Mouse (Mus musculus): ENCODE results near the gene Tbrg4. TPM values are rescaled to one million over a fixed set of nuclear protein-coding genes. Genes with fewer than 3 reads are reported as not detected.
A peak's percentile ranks its signal among the peaks of the same experiment; 100 is the strongest.

The Tbrg4 gene
- total RNA-seq, 1 experiment from 2014 or later: 85.1 TPM

DNA sequence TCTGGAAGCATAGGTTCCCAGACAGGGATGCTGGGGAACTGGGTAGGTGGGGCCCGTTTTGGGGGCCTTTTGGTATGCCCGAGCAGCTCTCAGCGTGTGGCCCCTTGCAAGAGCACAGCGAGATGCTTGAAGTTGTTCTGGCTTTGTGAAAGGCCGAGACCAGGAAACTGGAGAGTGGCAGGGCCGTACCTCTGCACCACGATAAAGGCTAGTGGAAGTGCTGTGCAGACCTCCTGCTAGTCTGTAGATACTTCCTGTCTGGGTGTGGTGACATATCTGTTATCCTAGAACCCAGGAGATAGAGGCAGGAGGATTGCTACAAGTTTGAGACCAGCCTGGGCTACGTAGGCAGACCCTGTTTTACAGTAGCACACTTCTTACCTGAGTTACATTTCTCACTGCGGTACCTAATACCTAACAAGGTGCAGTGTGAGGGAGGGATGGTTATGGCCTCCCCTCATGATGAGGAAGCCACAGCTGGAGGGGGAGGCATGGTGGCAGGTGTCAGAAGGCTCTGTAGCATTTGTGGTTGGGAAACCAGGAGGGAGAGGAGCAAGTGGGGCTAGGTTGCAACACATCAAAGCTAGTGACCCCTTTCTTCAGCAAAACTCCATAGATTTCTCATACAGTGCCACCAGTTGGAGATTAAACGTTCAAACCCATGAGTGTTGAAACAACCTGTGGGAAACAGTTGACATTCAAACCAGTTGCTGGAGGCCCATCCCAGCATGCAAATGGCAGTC lies 34.8 kb downstream of the Tbrg4 start:
- no peak for DNase-seq

DNA sequence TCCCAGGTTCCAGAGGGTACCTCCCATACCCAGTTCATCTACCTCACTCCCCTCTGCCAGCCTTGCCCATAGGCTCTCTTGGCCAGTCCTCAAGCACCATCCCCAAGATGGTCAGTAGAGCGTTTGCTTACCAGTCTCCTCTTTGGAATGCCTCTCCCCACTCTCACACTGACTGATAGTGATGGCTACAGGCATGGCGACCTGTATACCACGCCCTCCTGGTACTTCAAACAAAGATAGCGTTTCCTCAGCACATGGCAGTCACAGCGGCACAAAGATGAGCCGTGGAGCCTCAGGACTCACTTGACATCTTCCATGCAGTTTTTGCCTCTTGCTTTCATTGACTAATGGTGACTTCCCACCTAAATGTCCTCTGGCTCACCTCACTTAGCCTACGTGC lies 36.0 kb downstream of the Tbrg4 start:
- no peak for DNase-seq

DNA sequence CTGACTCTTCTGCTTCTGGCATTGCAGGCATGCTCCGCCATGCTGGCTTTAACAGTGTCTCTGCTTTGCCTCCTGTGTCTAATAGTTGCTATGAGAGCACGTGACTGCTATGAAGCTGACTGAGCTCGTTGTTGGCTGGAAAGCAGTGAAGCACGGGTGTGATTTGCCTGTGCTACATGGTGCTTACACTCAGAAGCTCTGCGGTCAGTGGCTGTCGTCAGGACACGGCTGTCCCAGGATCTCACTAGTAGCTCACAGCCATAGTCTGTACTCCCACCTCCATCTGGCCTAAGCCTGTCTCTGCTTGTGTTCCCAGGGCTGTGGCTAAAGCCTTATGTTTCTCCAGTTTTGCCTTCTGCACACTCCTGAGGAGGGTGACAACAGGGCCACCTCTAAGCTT lies 37.6 kb downstream of the Tbrg4 start:
- no peak for DNase-seq

DNA sequence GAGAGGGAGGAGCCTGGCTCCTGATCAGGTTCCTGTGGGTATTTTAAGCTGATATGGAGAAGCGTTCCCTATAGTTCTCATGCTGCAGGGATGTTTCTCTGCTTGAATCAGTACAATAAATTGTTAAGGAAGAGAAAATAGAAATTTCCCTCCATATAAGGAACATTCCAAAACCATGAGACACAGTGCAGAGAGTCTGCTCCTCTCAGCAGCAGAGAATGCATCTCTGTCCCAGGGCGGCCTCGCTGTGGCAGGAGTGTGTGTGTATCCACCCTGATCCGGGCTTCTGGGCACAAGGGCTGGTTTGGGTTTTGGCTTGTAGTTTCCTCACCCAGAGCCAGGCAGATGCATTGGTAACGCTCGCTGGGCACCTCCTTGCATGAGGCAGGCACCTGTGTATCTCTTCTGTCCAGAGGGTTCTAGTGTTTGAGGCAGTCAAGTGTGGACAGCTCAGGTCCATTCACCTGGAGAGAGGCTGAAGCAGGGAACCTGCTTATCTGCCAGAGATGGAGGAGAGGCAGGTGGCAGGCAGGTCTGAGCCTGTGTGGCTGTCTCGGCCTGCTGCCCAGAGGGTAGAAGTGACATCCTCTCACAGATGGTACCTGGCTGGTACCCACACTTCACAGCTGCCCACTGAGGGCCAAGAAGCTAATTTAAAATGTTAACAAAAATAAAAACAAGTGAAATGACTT lies 38.5 kb downstream of the Tbrg4 start:
- no peak for DNase-seq

DNA sequence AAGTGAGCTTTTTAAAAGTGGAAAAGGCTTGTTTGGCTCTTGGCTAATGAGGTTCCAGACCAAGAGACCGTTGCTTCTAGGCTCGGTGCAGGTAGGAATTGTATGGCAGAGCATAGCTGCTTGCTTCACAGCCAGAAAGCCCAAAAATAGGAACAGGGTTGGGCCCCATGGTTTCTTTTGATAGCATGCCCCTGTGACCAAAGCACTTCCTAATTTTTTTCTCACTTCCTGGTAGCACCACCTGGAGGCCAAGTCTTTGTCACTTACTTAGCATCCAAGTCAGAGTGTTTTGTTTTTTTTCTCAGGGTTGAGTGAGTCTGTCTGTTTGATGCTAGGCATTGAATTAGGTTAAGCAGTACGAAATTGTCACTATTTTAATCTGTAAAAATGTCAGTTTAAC lies 39.2 kb downstream of the Tbrg4 start:
- DNase-seq: no peak

DNA sequence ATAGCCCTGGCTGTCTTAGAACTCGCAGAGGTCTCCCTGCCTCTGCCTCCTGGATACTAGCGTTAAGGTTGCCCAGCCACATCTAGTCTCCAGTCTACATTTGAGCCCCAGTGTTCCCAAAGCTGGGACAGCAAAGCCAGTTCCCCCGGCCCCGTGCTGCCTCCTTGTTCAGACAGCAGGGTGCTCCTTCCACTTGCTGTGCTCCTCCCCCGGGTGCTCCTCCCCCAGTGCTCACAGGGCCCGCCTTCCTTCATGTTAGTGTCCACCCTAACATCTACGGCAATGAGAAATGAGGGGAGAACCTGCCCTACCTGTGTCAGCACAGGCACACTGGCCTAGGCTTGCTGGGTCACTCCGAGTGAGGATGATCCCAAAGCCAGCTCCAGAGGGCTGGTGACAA lies 40.1 kb downstream of the Tbrg4 start:
- no peak for DNase-seq

DNA sequence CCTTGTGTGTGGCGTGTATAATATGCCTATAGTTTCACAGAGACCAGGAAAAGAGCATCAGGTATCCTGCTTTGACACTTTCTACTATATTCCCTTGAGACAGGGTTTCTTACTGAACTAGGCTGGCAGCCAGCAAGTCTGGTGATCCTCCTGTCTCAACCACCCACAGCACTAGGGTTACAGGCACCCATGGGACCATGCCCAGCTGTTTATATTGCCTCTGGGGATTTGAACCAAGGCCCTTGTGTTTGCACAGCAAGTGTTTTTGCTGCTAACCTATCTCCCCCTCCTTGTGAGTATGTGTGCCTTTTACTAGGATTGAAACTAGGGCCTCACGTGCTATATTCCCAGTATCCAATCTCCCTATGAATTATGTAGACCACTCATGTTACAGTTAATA lies 44.3 kb downstream of the Tbrg4 start:
- peak; percentile 42 for DNase-seq

DNA sequence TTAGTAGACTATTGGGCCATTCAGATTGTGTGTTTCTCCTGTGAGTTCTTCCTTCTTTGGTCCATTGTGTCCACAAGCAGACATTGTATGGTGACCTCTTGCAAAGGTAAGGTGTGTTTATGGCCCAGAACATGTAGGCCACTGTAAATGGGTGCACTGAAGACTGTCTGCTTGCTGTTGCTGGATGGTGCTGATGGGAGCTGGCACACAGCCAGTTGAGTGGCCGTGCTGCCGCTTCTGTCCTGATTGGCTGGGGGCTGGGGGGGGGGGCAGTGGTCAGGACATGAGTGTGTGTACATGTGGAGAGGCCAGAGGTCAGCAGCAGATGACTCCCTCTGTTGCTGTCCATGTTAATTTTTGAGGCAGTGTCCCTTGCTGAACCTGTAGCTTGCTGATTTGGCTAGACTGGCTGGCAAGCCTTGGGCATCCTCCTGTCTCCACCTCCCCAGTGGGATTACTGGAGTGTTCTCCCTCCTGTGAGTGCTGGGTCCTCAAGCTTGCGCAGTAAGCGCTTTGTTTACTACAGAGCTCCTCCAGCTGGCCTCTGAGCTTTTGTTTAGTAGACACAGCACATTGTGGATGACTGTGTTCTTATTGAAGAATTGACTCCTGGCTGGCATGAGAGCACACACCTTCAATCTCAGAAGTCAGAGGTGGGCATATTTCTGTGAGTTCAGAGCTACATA lies 45.7 kb downstream of the Tbrg4 start:
- DNase-seq: no peak

DNA sequence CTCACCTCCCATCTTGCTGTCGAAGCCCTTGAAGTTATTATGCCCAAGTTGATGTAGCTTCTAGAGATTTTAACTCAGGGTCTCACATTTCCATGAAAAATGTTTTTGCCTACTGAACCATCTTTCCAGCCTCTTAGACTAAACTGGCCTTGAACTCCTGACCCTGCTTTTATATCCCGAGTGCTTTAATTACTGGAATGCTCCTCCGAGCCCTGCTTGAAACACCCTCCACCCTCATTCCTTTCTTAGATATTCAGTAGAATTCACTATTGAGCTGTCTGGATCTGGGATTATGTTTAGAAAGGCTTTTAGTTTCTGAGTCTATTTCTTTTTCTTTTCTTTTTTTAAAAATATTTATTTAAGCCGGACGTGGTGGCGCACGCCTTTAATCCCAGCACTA lies 46.5 kb downstream of the Tbrg4 start:
- no peak for DNase-seq

DNA sequence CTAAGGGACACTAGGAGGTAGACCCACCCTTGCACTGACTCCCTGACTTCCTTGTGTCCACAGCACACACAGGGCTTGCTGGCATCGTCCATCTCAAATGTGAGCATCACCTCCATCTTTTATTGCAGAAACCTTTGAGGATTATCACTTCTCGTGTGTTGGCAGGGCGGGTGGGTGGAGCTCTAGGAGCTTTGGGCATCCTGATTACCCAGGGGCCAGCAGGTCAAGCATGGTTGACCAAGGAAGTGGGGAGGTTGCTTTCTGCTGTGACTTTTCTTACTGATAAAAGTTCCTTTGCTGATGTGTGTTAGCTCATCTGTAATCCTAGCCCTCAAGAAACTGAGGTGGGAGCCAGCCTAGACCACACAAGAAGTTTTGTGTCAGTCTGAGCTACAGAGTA lies 49.7 kb downstream of the Tbrg4 start:
- DNase-seq: no peak

DNA sequence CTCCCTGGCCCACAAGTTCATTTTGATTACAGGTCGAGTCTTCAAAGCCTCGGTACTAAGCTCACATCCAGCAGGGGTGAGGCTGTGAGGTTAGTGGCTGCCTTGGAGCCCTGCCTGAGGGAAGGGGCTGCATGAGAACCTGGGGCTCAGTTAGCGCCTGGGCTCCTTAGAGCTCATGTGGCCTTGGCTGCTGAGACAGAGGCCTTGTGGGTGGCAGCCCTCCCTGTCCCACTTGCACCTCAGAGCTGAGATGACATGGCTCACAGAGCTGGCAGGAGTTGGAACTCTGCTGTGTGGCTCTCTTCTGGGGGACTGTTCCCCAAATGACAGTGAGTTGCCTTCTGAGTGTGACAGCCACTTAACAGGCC lies 56.5 kb downstream of the Tbrg4 start:
- peak; percentile 70 for DNase-seq

DNA sequence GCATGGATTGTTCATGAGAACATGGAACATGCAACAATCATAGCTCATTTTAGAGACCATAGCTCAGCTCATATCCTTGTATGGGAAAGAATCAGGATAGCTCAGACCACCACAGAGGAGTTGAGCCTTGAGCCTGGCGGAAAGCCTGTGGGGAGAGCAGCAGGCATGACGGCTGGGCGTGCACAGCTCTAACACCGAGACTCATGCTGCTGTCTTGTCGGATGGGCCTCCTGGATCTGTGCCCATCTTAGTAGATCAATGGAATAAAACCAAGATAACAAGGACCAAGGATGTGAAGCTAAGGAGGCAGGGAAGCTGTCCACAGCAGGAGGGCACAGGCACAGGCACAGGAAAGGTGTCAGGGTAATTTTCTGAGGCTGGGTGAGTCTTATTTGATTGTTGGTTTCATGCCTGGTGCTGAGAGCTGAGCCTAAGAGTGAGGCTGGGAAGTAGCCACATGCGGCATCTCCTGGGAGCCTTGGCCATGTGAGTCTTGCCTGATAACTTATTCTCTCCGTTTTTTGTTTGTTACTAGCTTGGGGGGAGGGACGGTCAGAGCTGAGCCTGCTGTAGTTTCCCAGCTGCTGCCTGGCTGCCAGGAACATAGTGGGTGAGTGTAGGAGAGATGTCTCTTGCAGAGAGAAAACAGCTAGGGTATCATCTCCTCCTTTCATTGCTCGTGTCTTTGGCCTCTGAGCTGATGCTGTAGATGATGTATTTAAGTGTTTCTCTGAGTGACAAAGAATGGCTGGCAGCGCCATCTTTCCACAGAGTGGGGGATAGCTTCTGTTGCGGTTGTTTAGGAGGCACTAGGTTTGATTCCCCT lies 57.1 kb downstream of the Tbrg4 start:
- peak; percentile 49 for DNase-seq

DNA sequence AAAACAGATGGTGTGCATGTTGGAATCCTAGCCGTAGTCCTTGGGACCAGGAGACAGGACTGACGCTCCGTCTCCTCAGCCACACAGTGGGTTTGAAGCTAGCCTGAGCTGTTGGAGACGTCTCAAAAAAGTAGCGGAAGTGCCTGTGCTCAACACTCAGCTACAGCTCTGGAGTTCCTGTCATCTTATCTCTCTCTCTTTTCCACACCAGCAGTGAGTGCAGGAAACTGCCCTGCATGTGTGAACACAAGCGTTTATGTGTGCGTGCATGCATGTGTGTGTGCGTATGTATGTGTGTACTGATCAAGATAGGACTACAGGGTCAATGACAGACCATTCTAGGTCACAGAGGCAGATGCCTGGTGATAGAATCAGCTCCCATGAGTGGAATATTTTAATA lies 57.9 kb downstream of the Tbrg4 start:
- no peak for DNase-seq

DNA sequence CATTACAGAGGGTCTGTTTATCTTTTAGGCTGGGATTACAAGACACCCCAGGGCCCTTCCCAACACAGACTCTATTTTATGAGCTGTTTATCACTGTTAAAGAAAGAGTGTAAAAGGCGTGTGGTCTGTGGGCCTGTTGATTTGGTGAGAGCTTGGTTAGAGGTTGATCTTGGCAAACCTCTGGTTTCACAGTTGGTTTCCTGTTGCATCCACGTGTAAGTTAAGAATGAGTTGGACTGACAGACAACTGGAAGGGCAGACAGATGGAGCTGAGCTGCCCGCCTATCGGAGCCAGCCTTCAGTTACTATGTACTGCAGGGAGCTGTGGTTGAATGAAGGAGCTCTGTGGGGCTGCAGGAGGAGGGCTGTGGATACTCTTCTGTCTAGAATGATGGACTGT lies 59.4 kb downstream of the Tbrg4 start:
- no peak for DNase-seq

Other genes with a start within 250 kb of the Tbrg4 start
- 44.7 and 51.3 TPM in 2 replicates for gene Zmiz2, start 237.0 kb downstream of the Tbrg4 start, total RNA-seq (2021)
- gene Ppia, start 210.6 kb downstream of the Tbrg4 start, total RNA-seq (2021): 1,829 and 1,894 TPM in 2 replicates
- 84.2 and 99.3 TPM in 2 replicates for gene H2afv, start 181.6 kb downstream of the Tbrg4 start, total RNA-seq (2021)
- gene Purb, start 150.2 kb downstream of the Tbrg4 start, total RNA-seq (2021): 73.6 and 75.8 TPM in 2 replicates
- gene Myo1g, start 105.1 kb downstream of the Tbrg4 start, total RNA-seq (2021): 4.0 and 11.8 TPM in 2 replicates
- gene Ccm2, start 79.2 kb downstream of the Tbrg4 start, total RNA-seq (2021): 37.6 and 47.5 TPM in 2 replicates
- gene Nacad, start 20.0 kb downstream of the Tbrg4 start, total RNA-seq (2021): 2.9 and 4.4 TPM in 2 replicates
- not detected in 2 replicates for gene Wap, start 12.6 kb upstream of the Tbrg4 start, total RNA-seq (2021)
- gene Ramp3, start 32.5 kb upstream of the Tbrg4 start, total RNA-seq (2021): 11.0 and 11.5 TPM in 2 replicates
- not detected in 2 replicates for gene Gm11983, start 211.6 kb upstream of the Tbrg4 start, total RNA-seq (2021)

Data from adrenal gland, postnatal 14 days (tissue).